Mouse (Mus musculus) intestine, embryonic 15.5 days (tissue): ENCODE measurements around the gene Cmip. TPM values are rescaled to one million over a fixed set of nuclear protein-coding genes. Genes with fewer than 3 reads are reported as not detected.

Experiments
- ATAC-seq: fragments of 200-750 bp; cut with Nextera tagmentation; 2 replicates; pipeline ENCODE4 v1.8.0; 2017; ENCODE audit warnings: moderate TSS enrichment, moderate library complexity
- H3K27ac ChIP-seq: fragments of 300-500 bp; sonication (generic); 2 replicates; pipeline ENCODE4 v1.5.1; 2015; ENCODE audit warnings: mild to moderate bottlenecking, inconsistent platforms
- H3K27me3 ChIP-seq: fragments of 300-500 bp; sonication (generic); replicated peaks from 2 replicates; pipeline ENCODE4 v1.6.1; 2015; ENCODE audit warnings: inconsistent platforms
- H3K36me3 ChIP-seq: fragments of 300-500 bp; sonication (generic); 2 replicates; pipeline ENCODE4 v1.6.1; 2015; ENCODE audit warnings: inconsistent platforms
- H3K4me1 ChIP-seq: fragments of 300-500 bp; sonication (generic); replicated peaks from 2 replicates; pipeline ENCODE4 v1.6.1; 2015; ENCODE audit warnings: inconsistent platforms
- H3K4me2 ChIP-seq: fragments of 300-500 bp; sonication (generic); replicated peaks from 2 replicates; pipeline ENCODE4 v1.6.1; 2015; ENCODE audit warnings: mild to moderate bottlenecking, inconsistent platforms
- H3K4me3 ChIP-seq: fragments of 300-500 bp; sonication (generic); replicated peaks from 2 replicates; pipeline ENCODE4 v1.5.1; 2015; ENCODE audit warnings: inconsistent platforms
- H3K9ac ChIP-seq: fragments of 300-500 bp; sonication (generic); 2 replicates; pipeline ENCODE4 v1.6.1; 2015; ENCODE audit warnings: inconsistent platforms
- H3K9me3 ChIP-seq: fragments of 300-500 bp; sonication (generic); 2 replicates; pipeline ENCODE4 v1.6.1; 2016; ENCODE audit warnings: inconsistent platforms
- WGBS: fragments of 180-500 bp; shearing (Covaris S2); methylation state at CpG from one replicate; pipeline ENCODE4 v1.1.7; 2015; 5-methylcytosine and 5-hydroxymethylcytosine counted together
- polyA plus RNA-seq: library from polyadenylated mRNA; unstranded; fragments of >200 nt; fragmentation: Nextera tagmentation; extraction: Ambion mirVana; gene quantifications from 2 replicates; pipeline ENCODE4 v1.2.1, GENCODE M21; 2015

Cmip gene
- polyA plus RNA-seq, 1 experiment from 2014 or later = 29.2 TPM

- peak overlapping the region; percentile 62 for H3K4me3 ChIP-seq
- no peaks in the 10 kb centered on the region for H3K36me3 ChIP-seq
- no peaks in the 10 kb centered on the region for H3K9me3 ChIP-seq
- peaks cover 17% of the 10 kb centered on the region for H3K27me3 ChIP-seq
- WGBS = 21% methylated on average over 20 of the region's 20 CpGs
- peak; percentile 19; the same call in 1 of the 2 replicates for ATAC-seq
- peak overlapping the region; percentile 55 for H3K9ac ChIP-seq
- peak overlapping the region; percentile 99 for H3K4me2 ChIP-seq
- H3K27ac ChIP-seq = no peak overlapping the region
- H3K4me1 ChIP-seq = 0 out of 2 replicates have a peak, but pooled peaks cover 5% of the 10 kb centered on the region
Observed at GRCm38 (mm10) chr8:117498915-117499540, 242.2 kb downstream of the Cmip start.

GRCm38 (mm10) chr8:117500232-117500823 lies 243.5 kb downstream of the Cmip start:
- Histone ChIP-seq H3K4me1 (0 out of 2 replicates have a peak, but pooled peaks cover 5% of the 10 kb centered on the region), H3K27me3 (peaks cover 17% of the 10 kb centered on the region), H3K27ac (no peak overlapping the region), H3K9me3 (no peaks in the 10 kb centered on the region), H3K9ac (no peak overlapping the region), H3K36me3 (no peaks in the 10 kb centered on the region), H3K4me3 (no peak overlapping the region), H3K4me2 (no peak overlapping the region)
- 62% methylated on average over 5 of the region's 5 CpGs for WGBS
- no peak for ATAC-seq

GRCm38 (mm10) chr8:117501323-117501722 lies 244.5 kb downstream of the Cmip start:
- Histone ChIP-seq H3K27me3 (peaks cover 17% of the 10 kb centered on the region), H3K4me3 (no peak overlapping the region), H3K4me2 (no peak overlapping the region), H3K27ac (no peak overlapping the region), H3K36me3 (no peaks in the 10 kb centered on the region), H3K4me1 (0 out of 2 replicates have a peak, but pooled peaks cover 5% of the 10 kb centered on the region), H3K9ac (no peak overlapping the region), H3K9me3 (no peaks in the 10 kb centered on the region)
- 90% methylated on average over 6 of the region's 6 CpGs for WGBS
- no peak for ATAC-seq

- Histone ChIP-seq H3K36me3 (no peaks in the 10 kb centered on the region), H3K4me3 (no peak overlapping the region), H3K9ac (no peak overlapping the region), H3K4me2 (no peak overlapping the region), H3K27ac (no peak overlapping the region), H3K27me3 (peaks cover 9% of the 10 kb centered on the region), H3K4me1 (0 out of 2 replicates have a peak, but pooled peaks cover 2% of the 10 kb centered on the region), H3K9me3 (no peaks in the 10 kb centered on the region)
- ATAC-seq = no peak
- 70% methylated on average over 13 of the region's 13 CpGs for WGBS
Observed at GRCm38 (mm10) chr8:117503405-117504069, 246.7 kb downstream of the Cmip start.

GRCm38 (mm10) chr8:117507703-117508102 lies 250.8 kb downstream of the Cmip start:
- Histone ChIP-seq H3K27me3 (no peaks in the 10 kb centered on the region), H3K4me3 (no peak overlapping the region), H3K9ac (no peak overlapping the region), H3K9me3 (no peaks in the 10 kb centered on the region), H3K4me1 (no peaks in the 10 kb centered on the region), H3K27ac (no peak overlapping the region), H3K4me2 (no peak overlapping the region), H3K36me3 (no peaks in the 10 kb centered on the region)
- ATAC-seq = no peak
- 79% methylated on average over 8 of the region's 8 CpGs for WGBS

Other genes with a start within 250 kb of the Cmip start
- gene Pkd1l2, start 174.6 kb upstream of the Cmip start, polyA plus RNA-seq = 0.21 TPM in 1 of 2 replicates, not detected in the other
- 1.2 and 1.4 TPM in 2 replicates for gene Bco1, start 161.2 kb upstream of the Cmip start, polyA plus RNA-seq
- 2.1 and 2.5 TPM in 2 replicates for gene Gan, start 98.9 kb upstream of the Cmip start, polyA plus RNA-seq
- 4.1 and 4.2 TPM in 2 replicates for gene Plcg2, start 241.2 kb downstream of the Cmip start, polyA plus RNA-seq